Mouse (Mus musculus): ENCODE data around the gene Angptl2. TPM values are rescaled to one million over a fixed set of nuclear protein-coding genes. Genes with fewer than 3 reads are reported as not detected.

The Angptl2 gene
- 14.7 TPM for polyA plus RNA-seq (2017; shearing (Covaris generic))

GRCm38 (mm10) chr2:33215700-33216509 lies at the start of gene Angptl2:
Gene Angptl2 (plus strand): TSS chr2:33216069.

Other genes with a start within 250 kb of the Angptl2 start
- gene Slc2a8, start 234.0 kb upstream of the Angptl2 start, polyA plus RNA-seq (2017; shearing (Covaris generic)), result 15.2 TPM
- gene Garnl3, start 84.4 kb upstream of the Angptl2 start, polyA plus RNA-seq (2017; shearing (Covaris generic)), result 2.8 TPM
- gene Ralgps1, start 155.4 kb downstream of the Angptl2 start, polyA plus RNA-seq (2017; shearing (Covaris generic)), result 6.5 TPM
- gene Zbtb34, start 215.3 kb downstream of the Angptl2 start, polyA plus RNA-seq (2017; shearing (Covaris generic)), result 3.8 TPM